Mouse (Mus musculus) R1 (cell line): ENCODE results near the gene Olfr890.

Experiments used
- DNase-seq: peaks from one replicate; pipeline ENCODE4 v3.0.0-alpha.2; 2018; ENCODE audit warnings: low read depth, low spot score

Gene Olfr890

GRCm38 (mm10) chr9:38142217-38142616 lies at the start of gene Olfr890:
Olfr890 (plus strand) TSS chr9:38142517.
- DNase-seq: no peak

- no peak for DNase-seq
Measured at GRCm38 (mm10) chr9:38107828-38108227, 34.5 kb upstream of the Olfr890 start, which contains the start of gene Olfr888. Olfr888 (plus strand) TSS chr9:38108128.

GRCm38 (mm10) chr9:38114898-38115297 lies 27.4 kb upstream of the Olfr890 start, which contains the start of gene Olfr889:
Olfr889 (plus strand) TSS chr9:38115198.
- no peak for DNase-seq

- DNase-seq: peak; percentile 44
Measured at GRCm38 (mm10) chr9:38168341-38168740, 26.0 kb downstream of the Olfr890 start.

GRCm38 (mm10) chr9:38180721-38181120 lies 38.4 kb downstream of the Olfr890 start, which contains the start of gene Olfr891:
Olfr891 (minus strand) TSS chr9:38180821.
- no peak for DNase-seq
